Mouse (Mus musculus) erythroblast, embryonic 14.5 days (primary cell): Measurements from ENCODE around the gene Zfp59. TPM values are rescaled to one million over a fixed set of nuclear protein-coding genes. Genes with fewer than 3 reads are reported as not detected.

Experiments used
- H3K27me3 ChIP-seq: 2 replicates; pipeline ENCODE4 v1.6.1; 2012; ENCODE audit warnings: inconsistent platforms; ENCODE audit not compliant: control insufficient read depth
- H3K36me3 ChIP-seq: 2 replicates; pipeline ENCODE4 v1.6.1; 2012; ENCODE audit warnings: mild to moderate bottlenecking, inconsistent platforms; ENCODE audit not compliant: control insufficient read depth
- H3K4me1 ChIP-seq: 2 replicates; pipeline ENCODE4 v1.6.1; 2012; ENCODE audit warnings: inconsistent platforms; ENCODE audit not compliant: control insufficient read depth
- H3K4me3 ChIP-seq: replicated peaks from 2 replicates; pipeline ENCODE3; 2012; ENCODE audit warnings: moderate library complexity, mild to moderate bottlenecking, inconsistent platforms
- H3K9me3 ChIP-seq: 2 replicates; pipeline ENCODE4 v1.6.1; 2012; ENCODE audit warnings: low read length, inconsistent platforms, mixed read lengths; ENCODE audit not compliant: control insufficient read depth
- GATA1 ChIP-seq: IDR thresholded peaks from 2 replicates; pipeline ENCODE4 v1.6.1; 2012; ENCODE audit warnings: low read length, inconsistent platforms, mixed read lengths
- TAL1 ChIP-seq: IDR thresholded peaks from 3 replicates; pipeline ENCODE4 v1.6.1; 2012; ENCODE audit warnings: low read length, inconsistent platforms, mixed read lengths
- polyA plus RNA-seq: library from polyadenylated mRNA; stranded (reverse); fragments of >175 nt; gene quantifications from 2 replicates; pipeline ENCODE4 v1.2.3, GENCODE M21; 2012

The Zfp59 gene
- polyA plus RNA-seq, 1 experiment: not detected

DNA sequence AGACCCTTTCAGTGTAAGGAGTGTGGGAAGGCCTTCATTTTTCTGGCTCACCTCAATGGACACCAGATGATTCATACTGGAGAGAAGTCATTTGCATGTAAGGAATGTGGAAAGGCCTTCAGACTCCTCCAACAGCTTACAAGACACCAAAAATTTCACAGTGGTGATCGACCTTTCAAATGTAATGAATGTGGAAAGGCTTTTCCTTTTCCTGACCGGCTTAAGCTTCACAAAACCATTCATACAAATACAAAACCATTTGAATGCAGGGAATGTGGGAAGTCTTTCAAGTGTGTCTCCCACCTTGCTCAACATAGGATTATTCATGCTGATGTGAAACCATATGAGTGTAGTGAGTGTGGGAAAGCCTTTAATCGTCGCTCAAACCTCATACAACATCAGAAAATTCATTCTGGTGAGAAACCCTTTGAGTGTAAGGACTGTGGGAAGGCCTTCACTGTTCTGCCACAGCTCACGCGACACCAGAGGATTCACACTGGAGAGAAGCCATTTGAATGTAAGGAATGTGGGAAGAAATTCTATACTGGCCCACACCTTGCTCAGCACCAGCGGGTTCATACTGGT, 19.8 kb upstream of the Zfp59 start:
- no peak overlapping the region for H3K4me3 ChIP-seq
- no peaks in the 10 kb centered on the region for H3K9me3 ChIP-seq
- TF ChIP-seq TAL1 (no peak), GATA1 (no peak)
- H3K4me1 ChIP-seq: no peaks in the 10 kb centered on the region
- no peaks in the 10 kb centered on the region for H3K27me3 ChIP-seq
- H3K36me3 ChIP-seq: peaks cover 37% of the 10 kb centered on the region

DNA sequence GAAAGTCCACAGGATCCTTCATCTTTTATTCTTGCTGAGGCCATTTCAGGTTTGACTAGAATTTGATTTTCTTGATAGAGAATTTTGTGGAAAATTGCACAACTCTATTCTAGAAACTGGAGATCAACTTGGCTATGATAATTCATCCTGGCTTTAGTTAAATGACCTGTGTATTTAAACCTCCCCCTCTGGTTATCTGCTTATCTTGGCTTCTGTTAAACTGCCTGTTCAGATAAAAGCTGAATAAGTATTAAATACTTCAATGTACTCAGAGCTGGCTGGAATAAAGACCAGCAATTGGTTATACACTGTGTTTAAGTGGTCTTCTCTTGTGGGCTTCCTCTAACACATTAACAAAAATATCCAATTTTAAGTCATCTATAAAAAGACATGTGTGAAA, 15.8 kb upstream of the Zfp59 start:
- no peak for TF ChIP-seq TAL1
- TF ChIP-seq GATA1: no peak
- Histone ChIP-seq H3K4me1 (no peaks in the 10 kb centered on the region), H3K36me3 (peaks cover 22% of the 10 kb centered on the region), H3K4me3 (no peak overlapping the region), H3K27me3 (no peaks in the 10 kb centered on the region), H3K9me3 (peaks cover 9% of the 10 kb centered on the region)

DNA sequence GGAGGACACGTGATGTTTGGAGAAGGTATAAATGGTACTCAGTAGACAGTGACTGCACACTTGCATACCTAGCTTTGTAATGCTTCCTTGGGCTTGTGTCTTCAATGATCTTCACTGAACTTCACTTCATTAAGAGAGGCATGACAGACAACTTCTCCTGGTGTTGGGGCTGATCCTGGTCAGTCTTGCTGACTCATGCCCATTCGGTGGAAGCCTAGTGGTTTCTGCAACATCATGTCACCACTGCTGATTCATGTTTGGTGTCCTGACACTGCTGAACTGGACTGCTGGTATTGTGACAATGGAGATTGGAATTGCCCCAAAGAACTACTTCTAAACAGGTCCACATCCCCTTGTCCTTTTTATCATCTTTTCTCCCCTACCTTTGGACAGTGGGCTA, 4.3 kb upstream of the Zfp59 start:
- no peak overlapping the region for H3K4me3 ChIP-seq
- H3K36me3 ChIP-seq: no peaks in the 10 kb centered on the region
- H3K9me3 ChIP-seq: no peaks in the 10 kb centered on the region
- no peaks in the 10 kb centered on the region; the same call in 1 of the 2 replicates for H3K27me3 ChIP-seq
- TF ChIP-seq TAL1: no peak
- no peak for TF ChIP-seq GATA1
- peaks cover 11% of the 10 kb centered on the region for H3K4me1 ChIP-seq

DNA sequence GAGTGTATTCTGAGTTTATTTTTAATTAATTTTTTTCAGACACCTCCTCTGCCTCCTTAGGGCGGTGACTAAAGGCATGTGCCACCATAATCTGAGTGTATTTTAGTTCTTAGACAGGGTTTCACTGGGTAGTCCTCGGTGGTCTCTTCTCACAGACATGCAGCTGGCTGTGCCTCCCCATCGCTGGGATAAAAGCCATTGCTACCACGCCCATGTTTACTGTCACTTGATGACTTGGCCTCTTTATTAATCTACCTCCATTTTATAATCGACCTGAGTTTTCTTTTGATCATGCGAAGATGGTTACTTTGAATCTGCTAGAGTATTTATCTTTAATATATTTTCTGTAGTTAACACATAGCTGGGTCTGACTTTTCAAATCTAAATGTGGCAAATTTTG, 511 bp upstream of the Zfp59 start:
- H3K4me3 ChIP-seq: peak overlapping the region; percentile 65
- no peaks in the 10 kb centered on the region for H3K27me3 ChIP-seq
- no peaks in the 10 kb centered on the region for H3K9me3 ChIP-seq
- H3K4me1 ChIP-seq: peaks cover 18% of the 10 kb centered on the region
- no peaks in the 10 kb centered on the region for H3K36me3 ChIP-seq
- TF ChIP-seq TAL1 (no peak), GATA1 (no peak)

DNA sequence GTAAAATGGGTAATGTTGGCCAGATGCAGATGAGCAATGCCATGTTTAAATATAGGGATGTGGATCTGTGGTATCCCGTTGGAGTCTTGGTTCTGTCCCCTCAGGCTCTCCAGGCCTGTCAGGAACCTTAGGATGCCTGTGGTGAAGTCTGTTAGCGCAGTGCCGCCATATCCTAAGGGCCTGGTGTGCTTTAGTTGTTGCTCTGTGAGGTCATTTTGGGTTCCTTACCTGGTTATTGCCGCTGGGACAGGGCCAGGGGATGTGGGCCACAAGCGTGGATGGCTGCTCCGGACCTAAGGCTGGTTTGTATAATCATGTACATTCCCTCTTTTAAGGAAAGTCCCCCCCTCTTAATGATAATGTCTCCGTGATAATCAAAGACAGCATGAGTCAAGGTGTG, 1.2 kb downstream of the Zfp59 start:
- TF ChIP-seq TAL1 (no peak), GATA1 (no peak)
- H3K4me1 ChIP-seq: peaks cover 18% of the 10 kb centered on the region
- H3K36me3 ChIP-seq: peaks cover under 1% of the 10 kb centered on the region
- H3K27me3 ChIP-seq: no peaks in the 10 kb centered on the region
- H3K4me3 ChIP-seq: no peak overlapping the region
- H3K9me3 ChIP-seq: no peaks in the 10 kb centered on the region

DNA sequence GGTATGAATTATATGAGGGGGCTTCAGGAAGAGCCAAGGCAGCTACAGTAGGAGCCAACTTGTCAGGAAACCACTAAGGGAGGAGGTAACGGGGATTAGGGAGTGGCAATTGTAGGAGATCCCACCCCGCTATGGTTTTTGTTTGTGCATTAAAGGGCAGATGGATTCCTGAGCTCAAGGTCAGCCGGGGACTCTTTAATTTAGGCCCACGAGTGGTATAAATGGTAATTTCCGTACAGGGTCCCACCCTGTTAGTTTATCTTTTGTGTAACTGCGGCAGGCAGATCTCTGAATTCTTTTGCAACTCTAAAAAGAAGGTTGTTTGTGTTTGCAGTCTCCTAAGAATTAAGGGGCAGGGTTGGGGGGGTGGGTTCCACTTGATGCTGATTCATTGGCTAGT, 1.7 kb downstream of the Zfp59 start:
- TF ChIP-seq GATA1 (no peak), TAL1 (no peak)
- peaks cover 6% of the 10 kb centered on the region for H3K36me3 ChIP-seq
- peaks cover 18% of the 10 kb centered on the region for H3K4me1 ChIP-seq
- no peaks in the 10 kb centered on the region for H3K9me3 ChIP-seq
- no peaks in the 10 kb centered on the region for H3K27me3 ChIP-seq
- no peak overlapping the region for H3K4me3 ChIP-seq

DNA sequence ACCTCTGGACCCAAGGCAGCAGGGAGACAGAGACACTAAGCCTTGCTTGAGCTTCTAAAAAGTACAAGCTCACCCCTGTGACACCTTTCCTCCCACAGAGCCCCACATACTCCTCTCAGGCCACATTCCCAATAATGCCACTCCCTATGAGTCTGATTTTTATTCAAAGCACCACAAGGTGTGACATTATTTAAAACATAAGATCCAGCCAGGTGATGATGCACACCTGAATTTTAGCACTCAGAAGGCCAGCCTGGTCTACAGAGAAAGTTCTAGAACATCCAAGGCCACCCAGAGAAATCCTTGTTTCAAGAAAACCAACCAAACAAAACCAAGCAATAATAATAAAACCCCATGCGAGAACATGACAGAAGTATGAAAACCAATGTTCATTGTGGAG, 18.8 kb downstream of the Zfp59 start, which contains the start of gene Zfp607a:
Gene Zfp607a, plus strand, starts transcription at position 301 of the 400 bp plus-strand sequence.
- peaks cover 8% of the 10 kb centered on the region for H3K36me3 ChIP-seq
- no peak within 1 kb of the TSS for H3K4me3 ChIP-seq
- H3K9me3 ChIP-seq: no peaks in the 10 kb centered on the region
- TF ChIP-seq GATA1 (no peak), TAL1 (no peak)
- H3K4me1 ChIP-seq: peaks cover 30% of the 10 kb centered on the region
- no peaks in the 10 kb centered on the region for H3K27me3 ChIP-seq

DNA sequence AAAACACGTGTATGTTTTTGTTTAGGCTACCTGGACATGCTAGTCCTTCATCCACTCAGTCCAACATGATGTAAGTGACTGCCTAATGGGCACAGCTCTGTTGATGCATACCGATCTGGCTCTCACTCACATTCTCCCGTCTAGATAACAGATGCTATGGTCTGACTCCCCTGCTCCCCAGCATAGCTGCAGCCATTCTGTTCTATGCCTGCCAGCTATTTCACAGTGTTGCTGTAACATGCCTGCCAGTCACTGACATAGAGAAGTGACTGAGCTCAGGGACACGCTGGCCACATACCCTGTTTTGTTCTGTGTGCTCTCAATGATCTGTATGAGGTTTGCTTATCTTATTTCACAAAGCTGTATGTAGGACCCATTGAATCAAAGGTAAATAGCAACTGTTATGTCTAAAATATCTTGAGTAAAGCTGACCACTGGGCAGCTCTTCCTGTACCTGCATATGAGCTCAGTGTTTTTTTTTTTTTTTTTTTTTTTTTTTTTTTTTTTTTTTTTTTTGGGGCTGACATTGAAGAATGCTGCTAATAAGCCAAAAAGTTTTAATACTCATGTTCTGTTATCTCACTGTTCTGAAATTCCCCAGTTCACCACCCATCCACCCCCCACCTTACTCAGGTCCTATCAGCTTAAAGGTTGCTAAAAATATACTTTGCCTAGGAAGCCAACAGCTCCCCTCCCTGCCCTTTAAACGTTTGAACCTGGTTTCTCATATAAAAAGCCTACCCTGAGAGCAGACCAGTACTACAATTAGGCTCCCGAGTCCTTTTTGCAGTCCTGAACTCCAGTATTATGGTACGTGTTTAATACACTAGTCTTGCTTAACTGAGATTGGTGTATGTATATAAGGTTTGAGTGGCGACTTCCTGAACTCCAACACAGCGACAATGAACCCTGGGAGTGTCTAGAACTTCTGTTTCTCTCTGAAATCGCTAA, 21.2 kb downstream of the Zfp59 start:
- TF ChIP-seq GATA1 (no peak), TAL1 (no peak)
- Histone ChIP-seq H3K4me1 (peaks cover 30% of the 10 kb centered on the region), H3K9me3 (no peaks in the 10 kb centered on the region), H3K4me3 (peak overlapping the region; percentile 79), H3K27me3 (no peaks in the 10 kb centered on the region), H3K36me3 (peaks cover 9% of the 10 kb centered on the region)
